Mouse (Mus musculus) heart, postnatal 0 days (tissue): ENCODE measurements around the gene Ankrd27.

Experiments used
- CTCF ChIP-seq: IDR thresholded peaks from 2 replicates; pipeline ENCODE4 v1.5.1; 2016; ENCODE audit warnings: antibody characterized with exemption, control low read depth, low read depth
- EP300 ChIP-seq: IDR thresholded peaks from 2 replicates; pipeline ENCODE4 v1.6.1; 2016; ENCODE audit warnings: antibody characterized with exemption, low read depth

DNA sequence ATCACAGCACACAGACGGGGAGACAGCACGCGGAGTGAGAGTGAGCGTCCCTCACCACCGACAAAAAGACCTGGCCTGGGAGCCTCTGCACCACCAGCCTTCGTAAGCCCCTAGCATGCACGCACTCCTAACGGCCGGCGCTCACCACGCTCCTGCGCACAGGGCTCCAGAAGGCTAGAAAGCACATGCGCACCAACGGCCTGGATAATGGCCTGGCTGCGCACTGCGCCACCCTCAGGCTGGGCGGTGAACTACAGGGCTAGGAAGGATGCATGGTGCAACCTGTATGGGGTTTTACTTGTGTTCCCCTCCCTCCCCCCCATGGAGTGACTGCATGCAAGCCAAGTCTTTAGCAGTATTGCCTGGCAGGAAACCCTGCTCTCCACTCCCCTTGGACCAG is 48.5 kb upstream of the Ankrd27 start, which contains the start of gene Tdrd12:
- no peak for TF ChIP-seq CTCF
- no peak for TF ChIP-seq EP300
